Mouse (Mus musculus): ENCODE data around the gene Arfrp1. TPM values are rescaled to one million over a fixed set of nuclear protein-coding genes. Genes with fewer than 3 reads are reported as not detected.

The Arfrp1 gene
- 50.3 and 52.6 TPM in 2 replicates for polyA plus RNA-seq (2014; fragmentation: Nextera tagmentation; extraction: Ambion mirVana)

GRCm38 (mm10) chr2:181364860-181365596, at the start of gene Arfrp1, which contains the start of gene Zgpat:
Arfrp1 (minus strand) TSS chr2:181365404.
Zgpat (plus strand) TSS chr2:181364928.
- ATAC-seq (replicated peaks; ENCODE audit: low FRiP score, low TSS enrichment, low read depth) (peak; percentile 89), DNase-seq (ENCODE audit: low spot score) (peak; percentile 90)
- Histone ChIP-seq H3K4me1 (replicated peaks; ENCODE audit: control insufficient read depth, insufficient read depth, low read length) (peaks cover 29% of the 10 kb centered on the region), H3K4me3 (ENCODE audit: low read depth, low read length) (peak within 1 kb of the TSS; percentile 84), H3K36me3 (ENCODE audit: control insufficient read depth, insufficient read depth, low read length) (peaks cover 39% of the 10 kb centered on the region), H3K27me3 (replicated peaks; ENCODE audit: control insufficient read depth, insufficient read depth, low read length) (no peaks in the 10 kb centered on the region), H3K9me3 (ENCODE audit: control insufficient read depth, low read length) (no peaks in the 10 kb centered on the region), H3K4me2 (ENCODE audit: low read length) (peak within 1 kb of the TSS; percentile 76), H3K9ac (ENCODE audit: low read length) (peak within 1 kb of the TSS; percentile 71), H3K27ac (ENCODE audit: low read depth) (peak within 1 kb of the TSS; percentile 72)
- under 1% methylated on average over 71 of the region's 71 CpGs for WGBS

- Histone ChIP-seq H3K4me1 (replicated peaks; ENCODE audit: control insufficient read depth, insufficient read depth, low read length) (no peaks in the 10 kb centered on the region), H3K4me3 (ENCODE audit: low read depth, low read length) (no peak overlapping the region), H3K9me3 (ENCODE audit: control insufficient read depth, low read length) (no peaks in the 10 kb centered on the region), H3K27me3 (replicated peaks; ENCODE audit: control insufficient read depth, insufficient read depth, low read length) (no peaks in the 10 kb centered on the region), H3K27ac (ENCODE audit: low read depth) (no peak overlapping the region), H3K36me3 (ENCODE audit: control insufficient read depth, insufficient read depth, low read length) (no peaks in the 10 kb centered on the region), H3K9ac (ENCODE audit: low read length) (no peak overlapping the region), H3K4me2 (ENCODE audit: low read length) (no peak overlapping the region)
- DNase-seq (ENCODE audit: low spot score) (no peak), ATAC-seq (replicated peaks; ENCODE audit: low FRiP score, low TSS enrichment, low read depth) (no peak)
- 52% methylated on average over 2 of the region's 2 CpGs for WGBS
Measured at GRCm38 (mm10) chr2:181413141-181413540, 47.9 kb upstream of the Arfrp1 start.

DNA sequence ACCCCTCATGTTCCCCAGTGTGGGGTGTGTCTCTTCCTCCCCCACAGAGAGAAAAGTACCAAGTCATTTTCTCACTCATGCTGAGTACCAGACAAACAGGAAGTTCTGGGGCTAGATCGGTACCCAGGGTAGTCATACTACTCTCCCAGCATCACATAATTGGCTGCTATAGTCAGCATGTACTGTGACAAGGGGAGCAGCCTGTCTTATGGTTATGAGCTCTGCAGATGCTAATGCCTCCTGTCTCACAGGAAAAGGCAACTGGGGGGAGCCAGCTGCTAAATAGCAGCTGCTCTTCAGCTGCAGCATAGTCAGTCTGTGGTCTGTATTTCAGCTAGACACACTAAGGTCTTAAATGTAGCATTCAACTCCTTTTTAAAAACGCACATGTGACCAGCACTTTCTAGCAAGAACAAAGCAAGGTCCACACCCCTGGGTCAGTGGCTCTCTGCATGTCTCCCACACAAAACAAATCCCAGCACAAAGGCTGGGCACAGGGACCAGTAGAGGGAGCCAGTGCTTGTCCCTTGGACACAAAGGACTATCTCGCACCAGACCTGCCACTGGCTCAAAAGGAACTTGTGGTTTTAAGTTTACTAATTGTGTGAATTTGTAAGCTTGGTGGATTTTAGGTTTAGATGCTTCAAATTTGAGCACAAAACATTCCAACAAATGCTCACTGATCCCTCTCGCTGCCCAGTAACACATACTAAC, 45.7 kb upstream of the Arfrp1 start:
- DNase-seq (ENCODE audit: low spot score) (peak; percentile 75), ATAC-seq (replicated peaks; ENCODE audit: low FRiP score, low TSS enrichment, low read depth) (no peak)
- Histone ChIP-seq H3K4me3 (ENCODE audit: low read depth, low read length) (no peak overlapping the region), H3K9ac (ENCODE audit: low read length) (no peak overlapping the region), H3K4me2 (ENCODE audit: low read length) (no peak overlapping the region), H3K9me3 (ENCODE audit: control insufficient read depth, low read length) (no peaks in the 10 kb centered on the region), H3K36me3 (ENCODE audit: control insufficient read depth, insufficient read depth, low read length) (no peaks in the 10 kb centered on the region), H3K27ac (ENCODE audit: low read depth) (no peak overlapping the region), H3K27me3 (replicated peaks; ENCODE audit: control insufficient read depth, insufficient read depth, low read length) (no peaks in the 10 kb centered on the region), H3K4me1 (replicated peaks; ENCODE audit: control insufficient read depth, insufficient read depth, low read length) (no peaks in the 10 kb centered on the region)
- WGBS, result 54% methylated on average over 4 of the region's 4 CpGs

DNA sequence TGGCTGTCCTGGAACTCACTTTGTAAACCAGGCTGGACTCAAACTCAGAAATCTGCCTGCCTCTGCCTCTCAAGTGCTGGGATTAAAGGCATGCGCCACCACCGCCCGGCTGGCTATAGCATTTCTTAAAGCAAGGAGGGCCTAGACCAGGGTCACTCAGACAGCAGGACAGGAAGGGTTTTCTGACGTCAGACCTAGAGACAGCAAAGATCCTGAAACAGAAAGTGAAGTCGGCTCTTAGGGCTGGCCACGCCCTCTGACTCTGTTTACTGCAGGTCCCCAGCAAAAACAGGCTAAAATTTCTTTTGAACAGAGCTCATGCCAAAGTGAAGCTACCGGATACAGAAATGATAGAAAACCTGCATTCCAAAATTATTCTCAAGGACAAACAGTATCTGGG, 44.4 kb upstream of the Arfrp1 start:
- ATAC-seq (replicated peaks; ENCODE audit: low FRiP score, low TSS enrichment, low read depth) (no peak), DNase-seq (ENCODE audit: low spot score) (no peak)
- H3K9ac ChIP-seq (ENCODE audit: low read length), result no peak overlapping the region
- no peaks in the 10 kb centered on the region for H3K4me1 ChIP-seq (replicated peaks; ENCODE audit: control insufficient read depth, insufficient read depth, low read length)
- no peaks in the 10 kb centered on the region for H3K9me3 ChIP-seq (ENCODE audit: control insufficient read depth, low read length)
- no peak overlapping the region for H3K4me2 ChIP-seq (ENCODE audit: low read length)
- no peak overlapping the region for H3K27ac ChIP-seq (ENCODE audit: low read depth)
- H3K27me3 ChIP-seq (replicated peaks; ENCODE audit: control insufficient read depth, insufficient read depth, low read length), result no peaks in the 10 kb centered on the region
- no peaks in the 10 kb centered on the region for H3K36me3 ChIP-seq (ENCODE audit: control insufficient read depth, insufficient read depth, low read length)
- H3K4me3 ChIP-seq (ENCODE audit: low read depth, low read length), result no peak overlapping the region
- WGBS, result 83% methylated on average over 7 of the region's 7 CpGs

DNA sequence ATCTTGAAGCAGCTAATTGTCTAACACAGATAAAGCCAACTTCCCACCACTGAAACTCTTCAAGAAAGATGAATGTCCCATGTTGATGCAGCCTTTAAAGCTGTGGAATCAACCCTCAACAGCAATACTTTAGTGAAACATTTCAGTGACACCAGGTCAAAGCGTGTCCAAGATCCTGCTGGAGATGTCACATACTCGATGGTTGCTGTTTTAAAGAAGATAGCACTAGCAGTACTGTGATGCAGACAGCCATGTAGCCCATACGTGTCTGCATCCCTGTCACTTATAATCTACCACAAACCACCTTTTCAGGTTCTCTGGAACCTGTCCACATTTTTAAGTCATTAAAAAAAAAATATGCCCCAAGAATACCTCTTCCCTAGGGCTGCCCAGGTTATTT, 38.5 kb upstream of the Arfrp1 start:
- Histone ChIP-seq H3K36me3 (ENCODE audit: control insufficient read depth, insufficient read depth, low read length) (no peaks in the 10 kb centered on the region), H3K9ac (ENCODE audit: low read length) (no peak overlapping the region), H3K4me2 (ENCODE audit: low read length) (no peak overlapping the region), H3K4me3 (ENCODE audit: low read depth, low read length) (no peak overlapping the region), H3K4me1 (replicated peaks; ENCODE audit: control insufficient read depth, insufficient read depth, low read length) (no peaks in the 10 kb centered on the region), H3K27ac (ENCODE audit: low read depth) (no peak overlapping the region), H3K27me3 (replicated peaks; ENCODE audit: control insufficient read depth, insufficient read depth, low read length) (no peaks in the 10 kb centered on the region), H3K9me3 (ENCODE audit: control insufficient read depth, low read length) (no peaks in the 10 kb centered on the region)
- WGBS, result 88% methylated on average over 3 of the region's 3 CpGs
- DNase-seq (ENCODE audit: low spot score) (no peak), ATAC-seq (replicated peaks; ENCODE audit: low FRiP score, low TSS enrichment, low read depth) (no peak)

GRCm38 (mm10) chr2:181401497-181401896, 36.3 kb upstream of the Arfrp1 start:
- Histone ChIP-seq H3K4me3 (ENCODE audit: low read depth, low read length) (no peak overlapping the region), H3K27me3 (replicated peaks; ENCODE audit: control insufficient read depth, insufficient read depth, low read length) (no peaks in the 10 kb centered on the region), H3K27ac (ENCODE audit: low read depth) (no peak overlapping the region), H3K4me1 (replicated peaks; ENCODE audit: control insufficient read depth, insufficient read depth, low read length) (no peaks in the 10 kb centered on the region), H3K9ac (ENCODE audit: low read length) (no peak overlapping the region), H3K36me3 (ENCODE audit: control insufficient read depth, insufficient read depth, low read length) (no peaks in the 10 kb centered on the region), H3K4me2 (ENCODE audit: low read length) (no peak overlapping the region), H3K9me3 (ENCODE audit: control insufficient read depth, low read length) (no peaks in the 10 kb centered on the region)
- DNase-seq (ENCODE audit: low spot score) (no peak), ATAC-seq (replicated peaks; ENCODE audit: low FRiP score, low TSS enrichment, low read depth) (no peak)
- 21% methylated on average over 1 of the region's 1 CpGs for WGBS

DNA sequence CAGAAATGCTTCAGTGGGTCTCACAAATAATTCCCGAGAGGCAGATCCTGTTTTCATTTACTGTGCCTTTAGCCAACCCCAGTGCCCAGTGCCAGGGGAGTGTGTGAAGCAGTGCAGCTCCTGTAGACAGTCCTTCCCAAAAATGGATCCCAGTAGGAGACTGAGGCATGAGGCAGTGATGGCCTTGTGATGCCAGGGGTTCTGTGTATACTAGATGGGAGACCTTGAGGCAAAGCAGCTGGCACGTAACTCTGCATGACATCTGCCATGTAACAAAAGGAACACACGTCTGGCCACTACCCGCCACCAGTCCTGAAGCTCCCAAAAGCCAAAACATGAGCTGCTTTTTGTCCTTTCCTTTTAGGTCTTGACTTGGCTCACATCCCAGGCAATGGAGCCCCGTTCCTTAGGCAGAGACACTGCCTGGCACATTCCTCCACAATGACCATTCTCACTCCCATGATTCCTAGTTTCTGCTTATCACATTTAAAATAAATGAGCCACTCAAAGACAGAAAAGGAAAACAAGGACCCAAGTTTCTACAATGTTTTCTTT, 32.1 kb upstream of the Arfrp1 start:
- H3K4me1 ChIP-seq (replicated peaks; ENCODE audit: control insufficient read depth, insufficient read depth, low read length), result no peaks in the 10 kb centered on the region
- no peaks in the 10 kb centered on the region for H3K27me3 ChIP-seq (replicated peaks; ENCODE audit: control insufficient read depth, insufficient read depth, low read length)
- no peak overlapping the region for H3K9ac ChIP-seq (ENCODE audit: low read length)
- H3K27ac ChIP-seq (ENCODE audit: low read depth), result no peak overlapping the region
- ATAC-seq (replicated peaks; ENCODE audit: low FRiP score, low TSS enrichment, low read depth) (no peak), DNase-seq (ENCODE audit: low spot score) (no peak)
- no peak overlapping the region for H3K4me2 ChIP-seq (ENCODE audit: low read length)
- no peak overlapping the region for H3K4me3 ChIP-seq (ENCODE audit: low read depth, low read length)
- peaks cover 5% of the 10 kb centered on the region; the same call in 1 of the 2 replicates for H3K36me3 ChIP-seq (ENCODE audit: control insufficient read depth, insufficient read depth, low read length)
- H3K9me3 ChIP-seq (ENCODE audit: control insufficient read depth, low read length), result no peaks in the 10 kb centered on the region
- 79% methylated on average over 5 of the region's 5 CpGs for WGBS

GRCm38 (mm10) chr2:181394086-181394485, 28.9 kb upstream of the Arfrp1 start:
- Histone ChIP-seq H3K9ac (ENCODE audit: low read length) (no peak overlapping the region), H3K36me3 (ENCODE audit: control insufficient read depth, insufficient read depth, low read length) (peaks cover 30% of the 10 kb centered on the region), H3K4me1 (replicated peaks; ENCODE audit: control insufficient read depth, insufficient read depth, low read length) (no peaks in the 10 kb centered on the region), H3K4me3 (ENCODE audit: low read depth, low read length) (no peak overlapping the region), H3K27me3 (replicated peaks; ENCODE audit: control insufficient read depth, insufficient read depth, low read length) (no peaks in the 10 kb centered on the region), H3K9me3 (ENCODE audit: control insufficient read depth, low read length) (no peaks in the 10 kb centered on the region), H3K4me2 (ENCODE audit: low read length) (no peak overlapping the region), H3K27ac (ENCODE audit: low read depth) (no peak overlapping the region)
- 93% methylated on average over 3 of the region's 3 CpGs for WGBS
- DNase-seq (ENCODE audit: low spot score), result no peak
- no peak for ATAC-seq (replicated peaks; ENCODE audit: low FRiP score, low TSS enrichment, low read depth)
